Mouse (Mus musculus): Measurements from ENCODE around the gene Mpp4. TPM values are rescaled to one million over a fixed set of nuclear protein-coding genes. Genes with fewer than 3 reads are reported as not detected.

Mpp4 gene
- polyA plus RNA-seq (2014; fragmentation: Illumina TruSeq; extraction: RNeasy Lipid Tissue Mini Kit (QIAGEN cat#74804); ENCODE audit: insufficient read depth, low read depth, low replicate concordance) = 0.25 TPM

DNA sequence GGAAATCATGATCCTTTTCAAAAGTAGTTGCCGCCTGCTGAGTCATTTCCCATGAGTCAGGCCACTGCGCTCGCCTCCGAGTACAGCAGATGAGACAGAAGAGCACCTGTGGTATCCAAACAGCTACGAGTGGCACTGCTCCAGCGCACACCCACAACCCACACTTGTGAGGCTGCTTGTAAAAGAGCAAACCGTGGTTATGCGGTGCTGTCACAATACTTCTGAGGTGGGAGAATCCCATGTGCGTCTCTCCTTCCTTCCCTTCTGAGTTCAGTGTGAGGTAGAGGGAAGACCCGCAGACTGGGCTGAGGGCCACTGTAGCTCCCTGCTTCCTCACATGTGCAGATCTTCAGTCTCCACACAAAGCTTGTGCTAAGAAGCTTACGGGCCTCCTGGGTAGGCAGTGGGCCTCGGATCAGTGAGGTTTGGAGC, at the start of gene Mpp4:
TSS of gene Mpp4 (minus strand) at position 360 of the 432 bp plus-strand sequence.

DNA sequence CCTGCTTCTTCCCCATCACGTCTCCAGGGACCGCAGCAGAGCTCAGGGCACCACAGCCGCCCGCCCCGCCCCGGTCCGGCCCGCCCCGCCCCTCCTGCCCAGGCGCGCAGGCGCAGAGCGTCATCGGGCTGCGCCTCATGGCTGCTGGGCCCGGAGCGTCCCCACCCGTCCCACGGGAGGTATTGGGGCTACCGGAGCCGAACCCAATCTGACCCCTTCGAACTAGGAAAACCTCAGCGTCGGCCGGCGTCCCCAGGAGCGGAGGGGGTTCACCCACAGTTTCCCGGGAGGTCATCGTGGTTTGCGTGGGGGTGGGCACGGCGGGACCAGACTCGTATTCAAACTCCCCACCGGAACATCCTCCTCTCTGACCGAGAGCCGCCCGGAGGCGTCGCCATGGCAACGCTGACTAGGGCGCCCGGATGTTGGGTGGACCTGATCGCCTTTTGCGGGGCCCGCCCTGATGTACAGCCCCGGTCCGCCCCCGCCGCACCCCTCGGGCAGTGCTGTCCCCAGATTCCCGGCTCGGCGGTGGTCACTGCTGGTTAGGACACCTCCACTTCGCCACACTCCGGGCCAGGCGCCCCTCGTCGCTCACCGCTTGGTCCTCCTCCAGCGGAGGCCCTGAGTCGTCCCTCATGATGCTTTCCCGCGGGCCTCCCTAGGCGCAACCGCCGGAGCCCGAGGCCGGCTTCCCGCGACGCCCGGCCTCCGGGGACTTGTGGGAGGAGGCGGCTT, 43.3 kb downstream of the Mpp4 start, which contains the start of gene Tmem237:
TSS of gene Tmem237 (minus strand) at position 689 of the 738 bp plus-strand sequence.

DNA sequence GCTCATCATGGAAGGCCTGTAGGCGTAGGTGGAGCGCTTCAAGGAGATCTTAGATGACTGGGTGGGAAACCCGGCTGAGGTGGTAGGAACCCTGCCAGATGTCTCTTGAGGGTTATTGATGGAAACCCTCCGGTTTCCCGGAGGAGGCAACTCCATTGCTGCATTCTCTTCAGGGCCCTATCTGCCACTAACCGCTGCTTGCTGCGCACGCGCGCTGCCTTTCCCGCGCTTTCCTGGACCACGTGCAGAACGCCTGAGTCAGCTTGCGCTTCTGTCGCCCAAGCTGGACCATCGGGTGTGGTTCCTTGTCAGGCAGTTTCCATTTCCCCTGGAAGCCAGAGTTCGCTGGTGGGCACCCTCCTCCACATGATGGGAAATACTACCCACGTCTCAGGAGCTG, 68.5 kb downstream of the Mpp4 start, which contains the start of gene C2cd6:
TSS of gene C2cd6 (minus strand) at position 196 of the 400 bp plus-strand sequence.

Other genes with a start within 250 kb of the Mpp4 start
- 16.9 TPM for gene Trak2, start 190.0 kb downstream of the Mpp4 start, polyA plus RNA-seq (2014; fragmentation: Illumina TruSeq; extraction: RNeasy Lipid Tissue Mini Kit (QIAGEN cat#74804); ENCODE audit: insufficient read depth, low read depth, low replicate concordance)
- 7.2 TPM for gene Stradb, start 189.9 kb downstream of the Mpp4 start, polyA plus RNA-seq (2014; fragmentation: Illumina TruSeq; extraction: RNeasy Lipid Tissue Mini Kit (QIAGEN cat#74804); ENCODE audit: insufficient read depth, low read depth, low replicate concordance)
- not detected for gene C2cd6, start 68.5 kb downstream of the Mpp4 start, polyA plus RNA-seq (2014; fragmentation: Illumina TruSeq; extraction: RNeasy Lipid Tissue Mini Kit (QIAGEN cat#74804); ENCODE audit: insufficient read depth, low read depth, low replicate concordance)
- gene Tmem237, start 43.0 kb downstream of the Mpp4 start, polyA plus RNA-seq (2014; fragmentation: Illumina TruSeq; extraction: RNeasy Lipid Tissue Mini Kit (QIAGEN cat#74804); ENCODE audit: insufficient read depth, low read depth, low replicate concordance) = 16.9 TPM
- 3.4 TPM for gene Als2, start 73.8 kb upstream of the Mpp4 start, polyA plus RNA-seq (2014; fragmentation: Illumina TruSeq; extraction: RNeasy Lipid Tissue Mini Kit (QIAGEN cat#74804); ENCODE audit: insufficient read depth, low read depth, low replicate concordance)
- not detected for gene Cdk15, start 93.5 kb upstream of the Mpp4 start, polyA plus RNA-seq (2014; fragmentation: Illumina TruSeq; extraction: RNeasy Lipid Tissue Mini Kit (QIAGEN cat#74804); ENCODE audit: insufficient read depth, low read depth, low replicate concordance)

Measured in lung, adult 10 weeks (tissue).